Mouse (Mus musculus) ES-Bruce4 (cell line): ENCODE results near the gene Ppie. TPM values are rescaled to one million over a fixed set of nuclear protein-coding genes. Genes with fewer than 3 reads are reported as not detected.
A peak's percentile ranks its signal among the peaks of the same experiment; 100 is the strongest.
"Not testable (repeated sequence)": the region's sequence is repeated elsewhere in the genome, so short reads cannot be mapped to it uniquely, and the experiment has no call there.

Experiments
- H3K27ac ChIP-seq: 2 replicates; pipeline ENCODE4 v1.5.1; 2012; ENCODE audit warnings: low read length, inconsistent platforms; ENCODE audit not compliant: insufficient read depth
- H3K27me3 ChIP-seq: 2 replicates; pipeline ENCODE4 v1.6.1; 2012; ENCODE audit warnings: mild to moderate bottlenecking, low read length, inconsistent platforms; ENCODE audit not compliant: control insufficient read depth, poor library complexity, insufficient read depth, severe bottlenecking
- H3K36me3 ChIP-seq: 2 replicates; pipeline ENCODE4 v1.6.1; 2012; ENCODE audit warnings: inconsistent platforms, mild to moderate bottlenecking, low read length, moderate library complexity; ENCODE audit not compliant: control insufficient read depth, poor library complexity, insufficient read depth, severe bottlenecking
- H3K4me1 ChIP-seq: one replicate; pipeline ENCODE4 v1.8.1; 2011; ENCODE audit warnings: low read length; ENCODE audit not compliant: control insufficient read depth, insufficient read depth
- H3K4me3 ChIP-seq: 2 replicates; pipeline ENCODE4 v1.5.1; 2011; ENCODE audit warnings: low read depth, mild to moderate bottlenecking, low read length
- H3K9ac ChIP-seq: 2 replicates; pipeline ENCODE4 v1.6.1; 2012; ENCODE audit warnings: low read depth, mild to moderate bottlenecking, inconsistent platforms; ENCODE audit not compliant: poor library complexity, severe bottlenecking
- H3K9me3 ChIP-seq: replicated peaks from 2 replicates; pipeline ENCODE4 v1.6.1; 2012; ENCODE audit warnings: mild to moderate bottlenecking, low read length, inconsistent platforms; ENCODE audit not compliant: control insufficient read depth, poor library complexity, insufficient read depth, severe bottlenecking
- CTCF ChIP-seq: IDR thresholded peaks from one replicate; pipeline ENCODE4 v1.8.1; 2011; ENCODE audit warnings: low read depth, low read length
- EP300 ChIP-seq: IDR thresholded peaks from 2 replicates; pipeline ENCODE4 v1.6.1; 2011; ENCODE audit warnings: low read depth, low read length; ENCODE audit not compliant: insufficient read depth
- POLR2A ChIP-seq: IDR thresholded peaks from one replicate; pipeline ENCODE4 v1.8.1; 2011; ENCODE audit warnings: low read length; ENCODE audit not compliant: insufficient read depth
- polyA plus RNA-seq: library from polyadenylated mRNA; stranded (reverse); fragments of >200 nt; gene quantifications from 2 replicates; pipeline ENCODE4 v1.2.4, GENCODE M21; 2011; ENCODE audit warnings: low read depth; ENCODE audit not compliant: missing spikeins, insufficient read depth, insufficient read length

The Ppie gene
- polyA plus RNA-seq, 1 experiment: 69.9 TPM

- Histone ChIP-seq H3K9me3 (no peaks in the 10 kb centered on the region), H3K4me1 (no peaks in the 10 kb centered on the region), H3K4me3 (no peak overlapping the region), H3K9ac (no peak overlapping the region), H3K27me3 (no peaks in the 10 kb centered on the region), H3K27ac (no peak overlapping the region), H3K36me3 (peaks cover 49% of the 10 kb centered on the region)
- TF ChIP-seq POLR2A: no peak
- TF ChIP-seq EP300: no peak
- no peak for TF ChIP-seq CTCF
Observed at GRCm38 (mm10) chr4:123126626-123127025, 13.1 kb downstream of the Ppie start.

- Histone ChIP-seq H3K9ac (no peak overlapping the region), H3K27ac (no peak overlapping the region), H3K36me3 (peaks cover 7% of the 10 kb centered on the region), H3K4me1 (no peaks in the 10 kb centered on the region), H3K9me3 (no peaks in the 10 kb centered on the region), H3K4me3 (no peak overlapping the region), H3K27me3 (no peaks in the 10 kb centered on the region)
- TF ChIP-seq POLR2A (no peak), CTCF (no peak)
Observed at GRCm38 (mm10) chr4:123121286-123121685, 18.5 kb downstream of the Ppie start.

GRCm38 (mm10) chr4:123116640-123117039 is 23.1 kb downstream of the Ppie start:
- not testable (repeated sequence) for H3K9me3 ChIP-seq, H3K27ac ChIP-seq, H3K9ac ChIP-seq, H3K27me3 ChIP-seq, H3K4me1 ChIP-seq, H3K36me3 ChIP-seq
- peak overlapping the region; percentile 5 for H3K4me3 ChIP-seq

- H3K27ac ChIP-seq: no peak within 1 kb of the TSS
- H3K27me3 ChIP-seq: no peaks in the 10 kb centered on the region
- peak within 1 kb of the TSS; percentile 57 for H3K4me3 ChIP-seq
- H3K4me1 ChIP-seq: no peaks in the 10 kb centered on the region
- H3K36me3 ChIP-seq: no peaks in the 10 kb centered on the region
- TF ChIP-seq CTCF (no peak), POLR2A (no peak), EP300 (no peak)
- H3K9me3 ChIP-seq: no peaks in the 10 kb centered on the region
- H3K9ac ChIP-seq: no peak within 1 kb of the TSS
Observed at GRCm38 (mm10) chr4:123116011-123116410, 23.7 kb downstream of the Ppie start, which contains the start of gene Oxct2b. Gene Oxct2b (plus strand): TSS chr4:123116266.

GRCm38 (mm10) chr4:123114651-123115050 is 25.1 kb downstream of the Ppie start:
- not testable (repeated sequence) for H3K27ac ChIP-seq, H3K4me1 ChIP-seq, H3K4me3 ChIP-seq, H3K9me3 ChIP-seq, H3K9ac ChIP-seq, H3K36me3 ChIP-seq, H3K27me3 ChIP-seq

- TF ChIP-seq CTCF (no peak), POLR2A (no peak)
- Histone ChIP-seq H3K4me1 (no peaks in the 10 kb centered on the region), H3K27ac (no peak overlapping the region), H3K36me3 (no peaks in the 10 kb centered on the region), H3K9ac (no peak overlapping the region), H3K9me3 (no peaks in the 10 kb centered on the region), H3K27me3 (no peaks in the 10 kb centered on the region), H3K4me3 (no peak overlapping the region)
Observed at GRCm38 (mm10) chr4:123112216-123112764, 27.5 kb downstream of the Ppie start.

GRCm38 (mm10) chr4:123111275-123111983 is 28.3 kb downstream of the Ppie start:
- not testable (repeated sequence) for H3K27ac ChIP-seq, H3K9me3 ChIP-seq, H3K4me3 ChIP-seq, H3K9ac ChIP-seq, H3K36me3 ChIP-seq, H3K27me3 ChIP-seq, H3K4me1 ChIP-seq
